Mouse (Mus musculus): ENCODE data around the gene 4933421I07Rik. TPM values are rescaled to one million over a fixed set of nuclear protein-coding genes. Genes with fewer than 3 reads are reported as not detected.

The 4933421I07Rik gene
- polyA plus RNA-seq (2014; fragmentation: Nextera tagmentation; extraction: Ambion mirVana): not detected in 2 replicates

DNA sequence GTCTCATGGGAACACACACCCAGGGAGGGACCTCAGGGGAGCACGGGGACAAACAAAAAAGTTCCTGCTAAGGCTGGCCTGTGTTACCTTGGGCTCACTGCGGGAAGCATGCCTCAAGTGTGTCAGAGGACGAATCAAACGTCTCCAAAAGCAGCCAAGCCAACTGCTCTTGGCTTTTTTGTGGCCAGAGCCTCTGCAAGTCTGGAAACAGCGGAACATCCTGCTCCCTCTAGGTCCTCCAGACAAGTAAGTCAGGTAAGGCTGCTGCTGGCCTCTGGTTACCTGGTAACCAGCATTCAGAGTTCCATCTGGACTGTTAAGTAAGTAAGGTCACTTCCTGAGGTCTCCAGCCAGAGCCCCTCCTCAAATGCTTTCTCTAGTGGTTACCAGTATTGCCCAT is at the start of gene 4933421I07Rik:
Gene 4933421I07Rik, minus strand, starts transcription at position 271 of the 400 bp plus-strand sequence.
- H3K4me2 ChIP-seq (replicated peaks; ENCODE audit: low read depth, low read length): no peak within 1 kb of the TSS
- no peaks in the 10 kb centered on the region for H3K4me1 ChIP-seq (ENCODE audit: control insufficient read depth, insufficient read depth, low read length)
- 77% methylated on average over 5 of the region's 5 CpGs for WGBS
- peaks cover 11% of the 10 kb centered on the region; the same call in 1 of the 2 replicates for H3K9me3 ChIP-seq (ENCODE audit: control insufficient read depth, low read length)
- no peak within 1 kb of the TSS for H3K27ac ChIP-seq (ENCODE audit: low read depth, low read length)
- no peaks in the 10 kb centered on the region for H3K36me3 ChIP-seq (ENCODE audit: control insufficient read depth, insufficient read depth, low read length)
- no peak within 1 kb of the TSS for H3K9ac ChIP-seq (ENCODE audit: low read depth, low read length)
- H3K27me3 ChIP-seq (ENCODE audit: control insufficient read depth, insufficient read depth, low read length): no peaks in the 10 kb centered on the region
- ATAC-seq (ENCODE audit: low FRiP score, low TSS enrichment): no peak
- no peak within 1 kb of the TSS for H3K4me3 ChIP-seq (ENCODE audit: low read length)

- no peak overlapping the region for H3K4me2 ChIP-seq (replicated peaks; ENCODE audit: low read depth, low read length)
- no peak overlapping the region for H3K4me3 ChIP-seq (ENCODE audit: low read length)
- ATAC-seq (ENCODE audit: low FRiP score, low TSS enrichment): no peak
- no peaks in the 10 kb centered on the region for H3K27me3 ChIP-seq (ENCODE audit: control insufficient read depth, insufficient read depth, low read length)
- no peak overlapping the region for H3K9ac ChIP-seq (ENCODE audit: low read depth, low read length)
- 88% methylated on average over 9 of the region's 9 CpGs for WGBS
- no peaks in the 10 kb centered on the region for H3K4me1 ChIP-seq (ENCODE audit: control insufficient read depth, insufficient read depth, low read length)
- H3K36me3 ChIP-seq (ENCODE audit: control insufficient read depth, insufficient read depth, low read length): peaks cover 8% of the 10 kb centered on the region; the same call in 1 of the 2 replicates
- H3K27ac ChIP-seq (ENCODE audit: low read depth, low read length): no peak overlapping the region
- H3K9me3 ChIP-seq (ENCODE audit: control insufficient read depth, low read length): peaks cover 4% of the 10 kb centered on the region
These were observed 49.4 kb upstream of the 4933421I07Rik start for GRCm38 (mm10) chr7:42497356-42497755.

- WGBS: 85% methylated on average over 1 of the region's 1 CpGs
- Histone ChIP-seq H3K4me2 (replicated peaks; ENCODE audit: low read depth, low read length) (no peak overlapping the region), H3K9ac (ENCODE audit: low read depth, low read length) (no peak overlapping the region), H3K27ac (ENCODE audit: low read depth, low read length) (no peak overlapping the region), H3K36me3 (ENCODE audit: control insufficient read depth, insufficient read depth, low read length) (peaks cover 8% of the 10 kb centered on the region; the same call in 1 of the 2 replicates), H3K4me1 (ENCODE audit: control insufficient read depth, insufficient read depth, low read length) (no peaks in the 10 kb centered on the region), H3K4me3 (ENCODE audit: low read length) (no peak overlapping the region), H3K9me3 (ENCODE audit: control insufficient read depth, low read length) (peaks cover 4% of the 10 kb centered on the region), H3K27me3 (ENCODE audit: control insufficient read depth, insufficient read depth, low read length) (no peaks in the 10 kb centered on the region)
- ATAC-seq (ENCODE audit: low FRiP score, low TSS enrichment): no peak
These were observed 48.3 kb upstream of the 4933421I07Rik start for GRCm38 (mm10) chr7:42496202-42496601.

DNA sequence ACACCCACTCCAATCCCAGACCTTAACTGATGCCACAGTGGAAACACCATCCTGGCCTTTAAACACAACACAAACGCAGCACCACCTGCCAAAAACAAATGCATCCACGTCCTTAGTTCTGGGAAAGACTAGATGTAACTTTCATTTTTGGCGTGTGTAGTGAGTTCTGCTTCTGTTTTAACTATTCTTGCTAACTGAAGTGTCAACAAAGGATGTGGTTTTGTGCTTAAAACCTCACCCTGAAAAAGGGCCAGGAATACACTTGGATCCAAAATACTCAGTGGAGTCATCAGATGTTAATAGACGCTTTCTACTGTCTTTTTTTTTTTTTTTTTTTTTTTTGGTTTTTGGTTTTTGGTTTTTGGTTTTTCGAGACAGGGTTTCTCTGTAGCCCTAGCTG is 42.9 kb upstream of the 4933421I07Rik start:
- no peak for ATAC-seq (ENCODE audit: low FRiP score, low TSS enrichment)
- H3K36me3 ChIP-seq (ENCODE audit: control insufficient read depth, insufficient read depth, low read length): peaks cover 15% of the 10 kb centered on the region; the same call in 1 of the 2 replicates
- H3K4me2 ChIP-seq (replicated peaks; ENCODE audit: low read depth, low read length): no peak overlapping the region
- no peak overlapping the region for H3K4me3 ChIP-seq (ENCODE audit: low read length)
- no peak overlapping the region for H3K9ac ChIP-seq (ENCODE audit: low read depth, low read length)
- no peaks in the 10 kb centered on the region for H3K4me1 ChIP-seq (ENCODE audit: control insufficient read depth, insufficient read depth, low read length)
- 95% methylated on average over 5 of the region's 5 CpGs for WGBS
- no peaks in the 10 kb centered on the region for H3K27me3 ChIP-seq (ENCODE audit: control insufficient read depth, insufficient read depth, low read length)
- peaks cover 4% of the 10 kb centered on the region for H3K9me3 ChIP-seq (ENCODE audit: control insufficient read depth, low read length)
- H3K27ac ChIP-seq (ENCODE audit: low read depth, low read length): no peak overlapping the region

- Histone ChIP-seq H3K4me2 (replicated peaks; ENCODE audit: low read depth, low read length) (no peak overlapping the region), H3K36me3 (ENCODE audit: control insufficient read depth, insufficient read depth, low read length) (peaks cover 15% of the 10 kb centered on the region; the same call in 1 of the 2 replicates), H3K4me3 (ENCODE audit: low read length) (no peak overlapping the region), H3K9me3 (ENCODE audit: control insufficient read depth, low read length) (peaks cover 4% of the 10 kb centered on the region; the same call in 1 of the 2 replicates), H3K27ac (ENCODE audit: low read depth, low read length) (no peak overlapping the region), H3K4me1 (ENCODE audit: control insufficient read depth, insufficient read depth, low read length) (no peaks in the 10 kb centered on the region), H3K27me3 (ENCODE audit: control insufficient read depth, insufficient read depth, low read length) (no peaks in the 10 kb centered on the region), H3K9ac (ENCODE audit: low read depth, low read length) (no peak overlapping the region)
- no peak for ATAC-seq (ENCODE audit: low FRiP score, low TSS enrichment)
- WGBS: 94% methylated on average over 4 of the region's 4 CpGs
These were observed 42.4 kb upstream of the 4933421I07Rik start for GRCm38 (mm10) chr7:42490358-42490757.

- H3K4me2 ChIP-seq (replicated peaks; ENCODE audit: low read depth, low read length): no peak overlapping the region
- no peak for ATAC-seq (ENCODE audit: low FRiP score, low TSS enrichment)
- H3K4me3 ChIP-seq (ENCODE audit: low read length): no peak overlapping the region
- H3K27ac ChIP-seq (ENCODE audit: low read depth, low read length): no peak overlapping the region
- WGBS: 59% methylated on average over 4 of the region's 4 CpGs
- peaks cover 4% of the 10 kb centered on the region for H3K9me3 ChIP-seq (ENCODE audit: control insufficient read depth, low read length)
- no peak overlapping the region for H3K9ac ChIP-seq (ENCODE audit: low read depth, low read length)
- H3K27me3 ChIP-seq (ENCODE audit: control insufficient read depth, insufficient read depth, low read length): no peaks in the 10 kb centered on the region
- no peaks in the 10 kb centered on the region for H3K36me3 ChIP-seq (ENCODE audit: control insufficient read depth, insufficient read depth, low read length)
- no peaks in the 10 kb centered on the region for H3K4me1 ChIP-seq (ENCODE audit: control insufficient read depth, insufficient read depth, low read length)
These were observed 6.7 kb upstream of the 4933421I07Rik start for GRCm38 (mm10) chr7:42454640-42455039.

- H3K27ac ChIP-seq (ENCODE audit: low read depth, low read length): no peak overlapping the region
- H3K4me3 ChIP-seq (ENCODE audit: low read length): no peak overlapping the region
- no peaks in the 10 kb centered on the region for H3K4me1 ChIP-seq (ENCODE audit: control insufficient read depth, insufficient read depth, low read length)
- peaks cover 15% of the 10 kb centered on the region for H3K9me3 ChIP-seq (ENCODE audit: control insufficient read depth, low read length)
- H3K36me3 ChIP-seq (ENCODE audit: control insufficient read depth, insufficient read depth, low read length): no peaks in the 10 kb centered on the region
- no peak for ATAC-seq (ENCODE audit: low FRiP score, low TSS enrichment)
- no peak overlapping the region for H3K9ac ChIP-seq (ENCODE audit: low read depth, low read length)
- H3K4me2 ChIP-seq (replicated peaks; ENCODE audit: low read depth, low read length): no peak overlapping the region
- 43% methylated on average over 3 of the region's 3 CpGs for WGBS
- H3K27me3 ChIP-seq (ENCODE audit: control insufficient read depth, insufficient read depth, low read length): no peaks in the 10 kb centered on the region
These were observed 2.7 kb upstream of the 4933421I07Rik start for GRCm38 (mm10) chr7:42450618-42451017.

DNA sequence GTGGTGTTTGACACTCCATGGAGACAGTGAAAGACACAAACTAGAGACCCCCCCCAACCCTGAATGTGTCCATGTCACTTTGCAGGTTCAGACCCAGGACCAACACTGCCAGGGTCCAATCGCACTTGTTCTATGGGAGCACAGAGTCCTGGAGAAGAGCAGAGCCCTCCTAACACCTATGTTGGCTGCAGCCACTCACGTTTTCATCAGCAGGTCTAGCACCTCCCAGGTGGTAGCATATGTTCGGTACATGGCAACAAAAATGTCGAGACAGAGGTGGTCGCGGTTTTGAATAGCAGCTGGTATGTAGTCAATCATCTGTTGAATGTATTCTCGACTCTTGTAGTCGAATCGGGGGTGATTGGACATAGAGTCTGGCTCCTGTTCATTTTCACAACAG is 568 bp downstream of the 4933421I07Rik start:
- Histone ChIP-seq H3K4me1 (ENCODE audit: control insufficient read depth, insufficient read depth, low read length) (no peaks in the 10 kb centered on the region), H3K4me2 (replicated peaks; ENCODE audit: low read depth, low read length) (no peak overlapping the region), H3K27me3 (ENCODE audit: control insufficient read depth, insufficient read depth, low read length) (no peaks in the 10 kb centered on the region), H3K4me3 (ENCODE audit: low read length) (no peak overlapping the region), H3K9me3 (ENCODE audit: control insufficient read depth, low read length) (peaks cover 11% of the 10 kb centered on the region; the same call in 1 of the 2 replicates), H3K9ac (ENCODE audit: low read depth, low read length) (no peak overlapping the region), H3K27ac (ENCODE audit: low read depth, low read length) (no peak overlapping the region), H3K36me3 (ENCODE audit: control insufficient read depth, insufficient read depth, low read length) (no peaks in the 10 kb centered on the region)
- 83% methylated on average over 9 of the region's 9 CpGs for WGBS
- no peak for ATAC-seq (ENCODE audit: low FRiP score, low TSS enrichment)
